Mouse (Mus musculus) ovary, adult 18-20 months (tissue): ENCODE data around the gene Arap2.
"Not testable (repeated sequence)": the region's sequence is repeated elsewhere in the genome, so short reads cannot be mapped to it uniquely, and the experiment has no call there.

Source experiments
- DNase-seq: peaks from one replicate; pipeline ENCODE4 v3.0.0; 2022; ENCODE audit warnings: low spot score, mixed read lengths

The Arap2 gene

GRCm38 (mm10) chr5:62739451-62740415 is 26.2 kb downstream of the Arap2 start:
- DNase-seq: no peak

- not testable (repeated sequence) for DNase-seq
Measured at GRCm38 (mm10) chr5:62730573-62730972, 35.4 kb downstream of the Arap2 start.

GRCm38 (mm10) chr5:62725551-62725950 is 40.4 kb downstream of the Arap2 start:
- DNase-seq: no peak

- no peak for DNase-seq
Measured at GRCm38 (mm10) chr5:62723261-62724105, 42.5 kb downstream of the Arap2 start.

GRCm38 (mm10) chr5:62716468-62716867 is 49.5 kb downstream of the Arap2 start:
- no peak for DNase-seq

- no peak for DNase-seq
Measured at GRCm38 (mm10) chr5:62715977-62716376, 50.0 kb downstream of the Arap2 start.

- no peak for DNase-seq
Measured at GRCm38 (mm10) chr5:62715436-62715835, 50.5 kb downstream of the Arap2 start.

GRCm38 (mm10) chr5:62710955-62711354 is 55.0 kb downstream of the Arap2 start:
- DNase-seq: no peak

- DNase-seq: no peak
Measured at GRCm38 (mm10) chr5:62706900-62707299, 59.1 kb downstream of the Arap2 start.

- DNase-seq: no peak
Measured at GRCm38 (mm10) chr5:62689965-62690364, 76.0 kb downstream of the Arap2 start.

- DNase-seq: no peak
Measured at GRCm38 (mm10) chr5:62683751-62684150, 82.2 kb downstream of the Arap2 start.

GRCm38 (mm10) chr5:62683207-62683606 is 82.8 kb downstream of the Arap2 start:
- no peak for DNase-seq

- no peak for DNase-seq
Measured at GRCm38 (mm10) chr5:62677390-62677789, 88.6 kb downstream of the Arap2 start.

- no peak for DNase-seq
Measured at GRCm38 (mm10) chr5:62672736-62673436, 93.1 kb downstream of the Arap2 start.

GRCm38 (mm10) chr5:62665329-62665728 is 100.6 kb downstream of the Arap2 start:
- no peak for DNase-seq

GRCm38 (mm10) chr5:62664847-62665246 is 101.1 kb downstream of the Arap2 start:
- no peak for DNase-seq

- no peak for DNase-seq
Measured at GRCm38 (mm10) chr5:62663206-62663605, 102.8 kb downstream of the Arap2 start.

GRCm38 (mm10) chr5:62653924-62654323 is 112.0 kb downstream of the Arap2 start:
- no peak for DNase-seq

- no peak for DNase-seq
Measured at GRCm38 (mm10) chr5:62642330-62642729, 123.6 kb downstream of the Arap2 start.

GRCm38 (mm10) chr5:62640501-62640900 is 125.5 kb downstream of the Arap2 start:
- no peak for DNase-seq

- no peak for DNase-seq
Measured at GRCm38 (mm10) chr5:62636341-62636740, 129.6 kb downstream of the Arap2 start.

- DNase-seq: no peak
Measured at GRCm38 (mm10) chr5:62628901-62629300, 137.1 kb downstream of the Arap2 start.
